Mouse (Mus musculus): ENCODE results near the gene Rpap2. TPM values are rescaled to one million over a fixed set of nuclear protein-coding genes. Genes with fewer than 3 reads are reported as not detected.

Gene Rpap2
- polyA plus RNA-seq, 1 experiment from 2014 or later: 21.0 TPM

DNA sequence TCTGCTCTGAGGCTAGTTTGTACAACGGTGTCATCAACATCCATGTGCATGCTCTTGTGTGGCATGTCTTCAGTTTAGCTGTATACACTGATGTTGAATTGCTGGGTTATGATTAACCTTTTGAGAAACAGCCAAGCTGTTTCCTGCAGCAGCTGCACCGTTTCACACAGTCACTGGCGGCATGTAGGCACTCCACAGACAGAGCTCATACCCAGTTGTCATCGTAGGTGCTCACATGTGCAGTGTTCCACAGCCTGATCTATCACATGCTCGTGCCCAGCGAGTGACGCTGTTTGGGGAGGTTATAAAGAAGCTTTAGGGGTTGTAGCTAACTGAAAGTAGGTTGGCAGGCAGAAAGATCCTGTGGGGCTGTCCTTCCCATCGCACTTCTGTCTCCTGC, 41.2 kb downstream of the Rpap2 start:
- Histone ChIP-seq H3K9me3 (no peaks in the 10 kb centered on the region), H3K4me1 (no peaks in the 10 kb centered on the region), H3K4me3 (no peak overlapping the region), H3K9ac (no peak overlapping the region), H3K4me2 (replicated peaks) (no peak overlapping the region), H3K27ac (no peak overlapping the region), H3K36me3 (no peaks in the 10 kb centered on the region), H3K27me3 (no peaks in the 10 kb centered on the region)
- no peak for ATAC-seq (ENCODE audit: insufficient number of reproducible peaks, insufficient read depth, low FRiP score, low TSS enrichment)
- 92% methylated on average over 8 of the region's 8 CpGs for WGBS

DNA sequence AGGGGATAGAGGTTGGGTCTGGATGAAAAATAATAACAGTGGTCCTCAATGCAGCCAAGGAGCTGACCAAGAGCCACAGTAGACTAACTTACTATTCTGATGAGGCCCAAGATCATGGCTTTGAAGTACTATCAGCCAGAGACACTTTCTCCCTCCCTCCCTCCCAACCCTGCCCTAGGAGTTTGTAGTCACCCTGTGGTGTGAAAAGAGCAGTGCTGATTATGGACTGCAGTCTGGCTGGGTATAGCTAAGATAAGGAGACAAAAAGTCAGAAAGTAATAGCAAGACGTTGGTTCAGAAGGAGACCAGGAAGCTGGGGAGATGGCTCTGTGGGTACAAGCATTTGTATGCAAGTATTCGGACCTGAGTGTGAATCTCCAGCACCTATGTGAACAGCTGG, 47.4 kb downstream of the Rpap2 start:
- H3K4me3 ChIP-seq: no peak overlapping the region
- no peaks in the 10 kb centered on the region for H3K4me1 ChIP-seq
- H3K9ac ChIP-seq: no peak overlapping the region
- ATAC-seq (ENCODE audit: insufficient number of reproducible peaks, insufficient read depth, low FRiP score, low TSS enrichment): no peak
- no peak overlapping the region for H3K27ac ChIP-seq
- no peaks in the 10 kb centered on the region for H3K9me3 ChIP-seq
- H3K36me3 ChIP-seq: no peaks in the 10 kb centered on the region
- no peaks in the 10 kb centered on the region for H3K27me3 ChIP-seq
- 85% methylated on average over 2 of the region's 2 CpGs for WGBS
- H3K4me2 ChIP-seq (replicated peaks): no peak overlapping the region

DNA sequence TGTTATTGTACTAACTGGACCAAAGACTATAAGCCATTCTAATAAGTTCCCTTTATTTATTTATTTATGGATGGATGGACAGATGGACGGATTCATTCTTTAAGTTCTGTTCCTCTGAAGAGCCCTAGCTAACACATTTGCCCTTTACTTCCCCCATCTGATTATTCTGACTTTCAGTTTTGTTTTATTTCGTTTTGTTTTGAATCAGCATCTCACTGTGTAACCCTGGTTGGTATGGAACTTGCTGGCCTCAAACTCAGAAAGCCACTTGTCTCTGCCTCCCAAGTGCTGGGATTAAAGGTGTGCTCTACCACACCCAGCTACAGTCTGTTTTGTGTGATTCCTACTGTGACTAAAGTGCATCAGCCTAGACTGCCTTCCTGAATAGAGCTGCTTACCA, 48.8 kb downstream of the Rpap2 start:
- 83% methylated on average over 2 of the region's 2 CpGs for WGBS

DNA sequence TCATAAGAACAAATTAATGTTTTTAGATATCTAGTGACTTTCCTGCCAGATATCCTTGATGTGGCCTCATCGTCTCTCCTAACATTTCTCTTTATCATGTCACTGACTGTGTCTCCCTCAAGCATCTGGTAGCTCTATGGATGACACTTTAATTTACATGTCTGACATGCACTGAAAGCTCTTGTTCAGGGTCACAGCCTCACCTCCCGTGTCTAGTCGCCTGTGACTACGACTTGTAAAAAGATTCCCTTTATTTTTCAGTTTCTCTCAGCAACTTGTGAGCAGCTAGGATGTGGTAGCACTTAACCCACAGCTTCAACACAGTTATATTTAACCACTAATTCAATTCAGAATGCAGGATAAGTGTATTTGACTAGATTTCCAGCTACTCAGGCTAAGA, 50.4 kb downstream of the Rpap2 start:
- ATAC-seq (ENCODE audit: insufficient number of reproducible peaks, insufficient read depth, low FRiP score, low TSS enrichment): no peak
- Histone ChIP-seq H3K27ac (no peak overlapping the region), H3K4me2 (replicated peaks) (no peak overlapping the region), H3K9me3 (no peaks in the 10 kb centered on the region), H3K36me3 (no peaks in the 10 kb centered on the region), H3K27me3 (no peaks in the 10 kb centered on the region), H3K9ac (no peak overlapping the region), H3K4me3 (no peak overlapping the region), H3K4me1 (no peaks in the 10 kb centered on the region)
- 76% methylated on average over 4 of the region's 4 CpGs for WGBS

More for the DNA sequence above, 48.8 kb downstream of the Rpap2 start:
- no peak for ATAC-seq (ENCODE audit: insufficient number of reproducible peaks, insufficient read depth, low FRiP score, low TSS enrichment)
- no peak overlapping the region for H3K27ac ChIP-seq
- H3K27me3 ChIP-seq: no peaks in the 10 kb centered on the region
- H3K4me3 ChIP-seq: no peak overlapping the region
- H3K4me1 ChIP-seq: no peaks in the 10 kb centered on the region
- no peaks in the 10 kb centered on the region for H3K9me3 ChIP-seq
- no peak overlapping the region for H3K9ac ChIP-seq
- no peak overlapping the region for H3K4me2 ChIP-seq (replicated peaks)
- H3K36me3 ChIP-seq: no peaks in the 10 kb centered on the region

DNA sequence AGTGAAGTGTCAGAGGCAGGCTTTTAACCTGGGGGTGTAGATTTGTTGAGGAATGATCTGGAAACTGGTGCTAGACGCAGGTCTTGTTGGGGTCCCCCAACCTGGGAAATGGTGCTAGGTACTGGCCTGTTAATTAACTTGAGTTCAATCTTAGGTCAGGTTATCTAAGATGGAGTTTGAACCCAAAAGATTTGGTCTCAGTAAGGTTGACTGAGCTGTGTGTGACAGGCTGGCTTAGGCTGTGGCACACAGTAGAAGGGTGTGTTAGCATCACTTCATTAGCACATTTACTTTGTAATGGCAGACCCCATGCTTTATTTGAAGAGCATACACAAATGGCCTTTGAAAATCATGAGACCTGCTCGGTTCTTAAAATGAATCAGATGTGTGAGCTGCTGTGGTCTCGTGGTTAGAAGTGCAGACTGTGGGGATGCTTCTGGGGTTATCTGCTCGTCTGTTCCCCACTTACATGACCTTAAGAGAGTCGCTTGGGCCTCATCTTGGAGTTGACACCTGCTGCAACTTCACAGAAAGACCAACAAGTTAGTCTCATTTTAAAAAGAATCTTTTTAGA, 51.5 kb downstream of the Rpap2 start:
- H3K4me1 ChIP-seq: no peaks in the 10 kb centered on the region
- WGBS: 80% methylated on average over 5 of the region's 5 CpGs
- no peaks in the 10 kb centered on the region for H3K36me3 ChIP-seq
- ATAC-seq (ENCODE audit: insufficient number of reproducible peaks, insufficient read depth, low FRiP score, low TSS enrichment): no peak
- no peak overlapping the region for H3K4me2 ChIP-seq (replicated peaks)
- no peak overlapping the region for H3K9ac ChIP-seq
- H3K9me3 ChIP-seq: no peaks in the 10 kb centered on the region
- no peak overlapping the region for H3K4me3 ChIP-seq
- H3K27me3 ChIP-seq: no peaks in the 10 kb centered on the region
- H3K27ac ChIP-seq: no peak overlapping the region

DNA sequence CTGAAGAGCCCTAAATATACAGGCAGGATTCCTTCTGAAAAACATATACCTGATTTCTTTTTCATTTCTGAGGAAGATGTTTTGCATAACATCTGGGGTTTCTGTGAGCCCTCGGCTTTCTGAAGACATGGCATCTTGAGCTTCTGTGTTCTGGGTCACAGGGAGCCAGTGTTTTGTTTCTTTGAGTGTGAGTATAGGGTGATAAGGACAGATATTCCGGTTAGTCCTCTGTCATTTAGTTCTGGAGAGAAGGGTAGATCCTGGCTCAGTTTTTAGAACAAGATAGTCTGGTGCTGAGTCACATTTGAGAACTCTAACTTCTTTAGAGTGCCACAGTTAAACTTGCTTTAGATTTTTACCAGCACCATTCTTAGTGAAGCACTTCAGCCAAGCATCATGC, 52.5 kb downstream of the Rpap2 start:
- no peaks in the 10 kb centered on the region for H3K27me3 ChIP-seq
- H3K4me3 ChIP-seq: no peak overlapping the region
- WGBS: 86% methylated on average over 2 of the region's 2 CpGs
- H3K36me3 ChIP-seq: no peaks in the 10 kb centered on the region
- H3K4me2 ChIP-seq (replicated peaks): no peak overlapping the region
- H3K27ac ChIP-seq: no peak overlapping the region
- no peaks in the 10 kb centered on the region for H3K4me1 ChIP-seq
- H3K9me3 ChIP-seq: no peaks in the 10 kb centered on the region
- no peak overlapping the region for H3K9ac ChIP-seq
- no peak for ATAC-seq (ENCODE audit: insufficient number of reproducible peaks, insufficient read depth, low FRiP score, low TSS enrichment)

DNA sequence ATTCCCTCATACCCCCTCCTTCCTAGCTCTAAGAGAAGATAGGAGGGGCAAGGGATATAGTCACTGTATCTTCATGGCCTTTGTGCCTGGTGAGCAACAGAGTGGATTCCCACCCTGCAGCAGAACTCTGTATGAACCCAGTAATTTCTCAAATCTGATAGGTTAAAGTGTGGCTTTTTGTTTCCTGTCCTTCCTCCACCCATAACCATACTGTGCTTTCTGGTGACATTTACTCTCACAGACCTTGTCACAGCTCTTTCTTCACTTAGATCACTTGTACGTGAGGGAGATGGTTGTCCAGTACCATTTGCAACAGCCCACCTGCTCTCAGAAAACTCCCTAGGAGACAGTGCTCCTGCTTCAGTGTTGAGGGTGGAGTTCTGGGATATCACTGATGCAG, 53.3 kb downstream of the Rpap2 start:
- Histone ChIP-seq H3K9me3 (no peaks in the 10 kb centered on the region), H3K4me3 (no peak overlapping the region), H3K36me3 (no peaks in the 10 kb centered on the region), H3K27me3 (no peaks in the 10 kb centered on the region), H3K9ac (no peak overlapping the region), H3K4me1 (no peaks in the 10 kb centered on the region), H3K27ac (no peak overlapping the region), H3K4me2 (replicated peaks) (no peak overlapping the region)
- WGBS: 94% methylated on average over 1 of the region's 1 CpGs
- ATAC-seq (ENCODE audit: insufficient number of reproducible peaks, insufficient read depth, low FRiP score, low TSS enrichment): no peak

DNA sequence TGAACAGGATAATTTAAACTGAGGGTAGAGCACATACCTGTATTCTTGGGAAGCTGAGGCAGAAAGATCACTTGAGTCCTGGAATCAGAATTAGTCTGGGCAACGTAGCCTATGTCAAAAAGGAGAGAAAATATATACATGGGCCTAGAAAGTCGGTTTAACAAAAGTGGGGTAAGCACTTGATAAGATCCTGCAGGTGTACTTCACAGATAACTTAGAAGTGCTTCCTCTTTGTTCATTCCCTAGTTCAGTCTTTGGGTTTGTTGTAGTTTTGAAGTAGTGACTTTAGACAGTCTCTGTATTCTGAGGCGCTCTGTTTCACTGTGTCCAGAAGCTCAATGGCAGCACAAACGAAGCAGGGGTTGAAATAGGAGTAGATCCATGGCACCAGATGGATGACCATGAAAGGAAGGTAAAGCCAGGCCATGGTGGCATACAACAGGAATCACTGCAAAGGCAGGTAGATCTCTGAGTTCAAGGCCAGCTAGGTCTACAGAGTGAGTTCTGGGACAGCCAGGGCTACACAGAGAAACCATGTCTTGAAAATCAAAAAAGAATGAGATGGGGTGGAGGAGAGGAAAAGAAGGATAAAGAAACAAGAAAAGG, 55.0 kb downstream of the Rpap2 start:
- ATAC-seq (ENCODE audit: insufficient number of reproducible peaks, insufficient read depth, low FRiP score, low TSS enrichment): no peak
- no peak overlapping the region for H3K4me2 ChIP-seq (replicated peaks)
- no peaks in the 10 kb centered on the region for H3K27me3 ChIP-seq
- WGBS: 92% methylated on average over 4 of the region's 4 CpGs
- H3K4me1 ChIP-seq: no peaks in the 10 kb centered on the region
- no peaks in the 10 kb centered on the region for H3K36me3 ChIP-seq
- H3K27ac ChIP-seq: no peak overlapping the region
- no peak overlapping the region for H3K4me3 ChIP-seq
- no peaks in the 10 kb centered on the region for H3K9me3 ChIP-seq
- no peak overlapping the region for H3K9ac ChIP-seq

DNA sequence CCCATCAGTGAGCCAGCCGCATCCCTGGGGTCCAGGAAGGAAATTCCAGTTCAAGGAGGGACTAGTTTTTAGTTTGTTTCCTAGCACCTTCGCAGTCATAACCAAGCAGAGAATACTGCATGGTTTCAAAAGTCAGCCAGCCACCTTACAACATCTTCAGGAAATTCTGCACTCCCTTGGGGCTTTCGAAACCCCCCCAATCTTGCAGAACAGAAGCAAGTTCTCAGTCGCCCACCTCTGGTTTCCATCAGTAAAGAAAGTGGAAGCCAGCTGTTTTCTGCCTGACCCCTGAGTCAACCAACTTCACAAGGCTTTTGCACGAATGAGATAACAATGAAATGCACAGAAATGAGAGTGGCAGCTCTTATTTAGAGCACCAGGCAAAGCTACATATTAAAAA, 81.2 kb downstream of the Rpap2 start:
- Histone ChIP-seq H3K9ac (no peak overlapping the region), H3K36me3 (no peaks in the 10 kb centered on the region), H3K4me2 (replicated peaks) (no peak overlapping the region), H3K9me3 (no peaks in the 10 kb centered on the region), H3K4me1 (no peaks in the 10 kb centered on the region), H3K4me3 (no peak overlapping the region), H3K27me3 (no peaks in the 10 kb centered on the region), H3K27ac (no peak overlapping the region)
- 60% methylated on average over 5 of the region's 5 CpGs for WGBS
- ATAC-seq (ENCODE audit: insufficient number of reproducible peaks, insufficient read depth, low FRiP score, low TSS enrichment): no peak

DNA sequence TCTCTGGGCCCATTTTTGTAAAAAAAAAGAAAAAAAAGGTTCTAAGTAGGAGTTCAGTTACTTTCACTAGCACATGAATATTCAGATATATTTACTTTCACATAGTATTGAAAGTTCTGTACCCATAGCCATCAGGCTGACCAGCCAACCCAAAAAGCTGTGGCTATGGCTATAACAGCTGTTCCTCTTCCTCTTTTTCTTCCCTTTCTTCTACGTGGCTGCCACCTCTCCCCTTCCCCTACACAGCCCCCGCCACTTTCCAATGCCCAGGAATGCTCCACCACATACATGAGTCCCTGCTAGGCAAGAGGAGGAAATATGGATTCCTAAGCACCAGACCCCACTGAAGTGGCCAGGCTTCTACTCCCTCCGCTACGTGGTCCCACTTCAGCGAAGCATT, 84.1 kb downstream of the Rpap2 start:
- WGBS: 78% methylated on average over 5 of the region's 5 CpGs

DNA sequence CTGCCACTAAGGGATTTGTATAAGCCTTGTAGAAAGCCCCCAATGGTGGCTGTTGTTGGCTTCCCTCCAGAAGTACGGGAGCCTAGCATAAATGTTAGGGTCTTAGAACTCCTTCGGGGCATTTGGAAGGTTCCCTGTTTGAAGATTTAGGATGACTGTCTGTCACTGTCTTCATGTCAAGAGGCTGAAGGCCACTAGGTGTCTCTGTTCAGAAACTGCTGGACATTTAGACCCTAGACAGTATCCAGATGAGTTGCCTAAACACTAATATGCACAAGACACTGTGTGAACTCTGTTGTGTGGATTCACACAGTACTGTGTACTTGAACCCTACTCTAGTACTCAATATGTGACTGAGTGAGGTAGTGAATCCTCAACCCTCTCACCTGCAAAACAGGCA, 87.2 kb downstream of the Rpap2 start:
- Histone ChIP-seq H3K36me3 (no peaks in the 10 kb centered on the region), H3K4me1 (peaks cover 5% of the 10 kb centered on the region; the same call in 1 of the 2 replicates), H3K4me3 (no peak overlapping the region), H3K9me3 (no peaks in the 10 kb centered on the region), H3K4me2 (replicated peaks) (no peak overlapping the region), H3K27ac (no peak overlapping the region), H3K27me3 (no peaks in the 10 kb centered on the region; the same call in 1 of the 2 replicates), H3K9ac (no peak overlapping the region)
- WGBS: 68% methylated on average over 2 of the region's 2 CpGs
- no peak for ATAC-seq (ENCODE audit: insufficient number of reproducible peaks, insufficient read depth, low FRiP score, low TSS enrichment)

More for the DNA sequence above, 84.1 kb downstream of the Rpap2 start:
- no peak overlapping the region for H3K4me2 ChIP-seq (replicated peaks)
- no peaks in the 10 kb centered on the region for H3K4me1 ChIP-seq
- ATAC-seq (ENCODE audit: insufficient number of reproducible peaks, insufficient read depth, low FRiP score, low TSS enrichment): no peak
- no peaks in the 10 kb centered on the region for H3K9me3 ChIP-seq
- H3K36me3 ChIP-seq: no peaks in the 10 kb centered on the region
- H3K9ac ChIP-seq: no peak overlapping the region
- H3K27me3 ChIP-seq: no peaks in the 10 kb centered on the region
- H3K4me3 ChIP-seq: no peak overlapping the region
- no peak overlapping the region for H3K27ac ChIP-seq

DNA sequence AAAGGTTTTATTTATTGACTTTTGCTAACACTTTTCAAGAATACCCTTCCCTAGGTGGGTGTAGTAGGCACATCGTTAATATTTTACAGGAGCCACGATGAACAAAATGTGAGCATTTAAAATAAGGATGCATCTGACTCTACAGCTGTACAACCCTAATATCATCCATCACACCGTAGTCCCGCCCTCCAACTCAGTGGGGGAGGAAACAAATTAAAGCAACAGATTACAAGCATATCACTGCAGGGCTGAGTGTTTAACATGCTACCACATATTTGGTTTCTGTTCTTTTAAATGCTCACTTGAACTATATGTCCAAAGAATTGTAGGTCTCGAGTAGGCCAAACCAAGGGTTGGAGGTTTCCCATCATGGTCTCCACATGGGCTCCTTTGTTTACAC, 90.0 kb downstream of the Rpap2 start:
- Histone ChIP-seq H3K27me3 (no peaks in the 10 kb centered on the region; the same call in 1 of the 2 replicates), H3K27ac (no peak overlapping the region), H3K9me3 (no peaks in the 10 kb centered on the region), H3K36me3 (no peaks in the 10 kb centered on the region), H3K4me3 (no peak overlapping the region), H3K4me2 (replicated peaks) (no peak overlapping the region), H3K4me1 (peaks cover 5% of the 10 kb centered on the region; the same call in 1 of the 2 replicates), H3K9ac (no peak overlapping the region)
- WGBS: 93% methylated on average over 5 of the region's 5 CpGs
- ATAC-seq (ENCODE audit: insufficient number of reproducible peaks, insufficient read depth, low FRiP score, low TSS enrichment): no peak

Data from embryonic facial prominence, embryonic 12.5 days (tissue).